ENCODE assay signal across 11 mouse cellular contexts in the genomic region with DNA sequence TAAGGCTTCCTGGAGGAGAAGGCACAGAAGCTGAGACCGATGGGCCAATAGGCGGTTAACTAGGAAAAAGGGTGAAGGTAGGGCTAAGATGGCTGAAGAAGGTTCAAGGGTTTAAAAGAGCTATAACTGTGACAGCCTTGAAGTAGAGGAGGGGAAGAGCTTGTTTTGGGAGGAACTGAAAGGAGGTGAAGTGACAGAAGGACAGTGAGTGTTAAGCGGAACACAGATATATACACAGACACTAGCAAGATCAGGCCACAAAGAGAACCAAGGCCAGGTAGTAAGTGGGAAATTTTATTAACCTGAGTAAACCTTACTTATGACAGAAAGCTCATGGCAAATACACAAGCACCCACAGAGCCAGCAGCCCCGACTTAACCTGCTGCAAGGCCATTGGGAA. TPM values are rescaled to one million over a fixed set of nuclear protein-coding genes. Genes with fewer than 3 reads are reported as not detected.
DNase-seq lines count a peak whose midpoint lies in the region; ATAC-seq and TF ChIP-seq lines count a peak whose summit lies in the region.
"Had no signal": no experiment of that assay in that cellular context is flagged by ENCODE, and none has a peak within 500 bp of the region (broad histone marks: within the 10 kb centered on the region; RNA-seq: fewer than 3 reads in every experiment).

No protein-coding gene starts in this region.

- DNase-seq in heart, postnatal 14 days, result no peak
- no peak for DNase-seq in liver, embryonic 11.5 days (ENCODE audit: low spot score)
- DNase-seq in thymus, adult 2 months, result no peak
- DNase-seq in gastrocnemius, postnatal 14 days, result no peak
- DNase-seq: lung, postnatal 36 days; thymus, adult 18-20 months had no signal

- no peak overlapping the region for H3K4me3 ChIP-seq in heart, embryonic 12.5 days
- H3K4me3 ChIP-seq in liver, embryonic 11.5 days (ENCODE audit: low read depth, low read length), result no peak overlapping the region
- H3K4me3 ChIP-seq in liver, embryonic 12.5 days, result no peak overlapping the region
- H3K4me3 ChIP-seq in embryonic fibroblast, embryonic 13.5 days (ENCODE audit: insufficient read depth, low read length), result no peak overlapping the region
- H3K4me3 ChIP-seq in small intestine, adult 2 months (ENCODE audit: low read depth, low read length), result no peak overlapping the region
- no peak overlapping the region for H3K4me3 ChIP-seq in thymus, adult 2 months (ENCODE audit: control insufficient read depth, insufficient read depth, low read length)

- ATAC-seq in heart, embryonic 12.5 days (ENCODE audit: insufficient number of reproducible peaks, low FRiP score), result no peak
- ATAC-seq in liver, embryonic 11.5 days (replicated peaks; ENCODE audit: low FRiP score), result no peak
- ATAC-seq in liver, embryonic 12.5 days, result no peak
- ATAC-seq: hindbrain, embryonic 16.5 days had no signal

- 0 out of 2 replicates have a peak overlapping the region, but pooled peaks have one; percentile 24 for H3K9ac ChIP-seq in heart, embryonic 12.5 days
- H3K9ac ChIP-seq in liver, embryonic 11.5 days (ENCODE audit: low read depth, low read length), result no peak overlapping the region
- no peak overlapping the region for H3K9ac ChIP-seq in liver, embryonic 12.5 days

- no peak overlapping the region for H3K4me2 ChIP-seq in heart, embryonic 12.5 days
- no peak overlapping the region for H3K4me2 ChIP-seq in liver, embryonic 11.5 days
- no peak overlapping the region for H3K4me2 ChIP-seq in liver, embryonic 12.5 days

- intact Hi-C loops in heart, postnatal 14 days (cut with DNase I), result no loop called here
- intact Hi-C loops in gastrocnemius, postnatal 14 days (cut with DNase I; ENCODE audit: low total_unique reads), result no loop called here

- H3K27ac ChIP-seq in heart, embryonic 12.5 days (ENCODE audit: poor library complexity, severe bottlenecking), result peak overlapping the region; percentile 85
- peak overlapping the region; percentile 15; the same call in 1 of the 2 replicates for H3K27ac ChIP-seq in liver, embryonic 11.5 days (ENCODE audit: low read depth, low read length)
- H3K27ac ChIP-seq in liver, embryonic 12.5 days, result no peak overlapping the region; the same call in 1 of the 2 replicates
- peak overlapping the region; percentile 94 for H3K27ac ChIP-seq in embryonic fibroblast, embryonic 13.5 days (ENCODE audit: insufficient read depth, low read length)
- H3K27ac ChIP-seq in small intestine, adult 2 months (ENCODE audit: insufficient read depth, low read depth, low read length), result 0 out of 2 replicates have a peak overlapping the region, but pooled peaks have one; percentile 14
- H3K27ac ChIP-seq in thymus, adult 2 months (ENCODE audit: control insufficient read depth, insufficient read depth, low read length), result no peak overlapping the region

- no peak for TF ChIP-seq POLR2A in embryonic fibroblast, embryonic 13.5 days (IDR thresholded peaks at IDR 0.05; ENCODE audit: low read depth, low read length)
- TF ChIP-seq POLR2A in small intestine, adult 2 months (IDR thresholded peaks at IDR 0.05; ENCODE audit: low read depth, low read length), result no peak
- TF ChIP-seq POLR2A in thymus, adult 2 months (IDR thresholded peaks at IDR 0.05; ENCODE audit: control insufficient read depth, extremely low read depth, insufficient read depth, low read length, poor library complexity), result no peak

- TF ChIP-seq CTCF in embryonic fibroblast, embryonic 13.5 days (IDR thresholded peaks at IDR 0.05; ENCODE audit: borderline replicate concordance, insufficient read depth, low read length), result no peak
- TF ChIP-seq CTCF in small intestine, adult 2 months (IDR thresholded peaks at IDR 0.05; ENCODE audit: extremely low read depth, insufficient read length, insufficient replicate concordance, low read depth, low read length), result no peak
- TF ChIP-seq CTCF in thymus, adult 2 months (IDR thresholded peaks at IDR 0.05; ENCODE audit: borderline replicate concordance, control insufficient read depth, extremely low read depth, insufficient read depth, low read length, poor library complexity), result no peak

- H3K36me3 ChIP-seq in heart, embryonic 12.5 days, result peaks cover 7% of the 10 kb centered on the region
- H3K36me3 ChIP-seq in liver, embryonic 11.5 days (ENCODE audit: control insufficient read depth, insufficient read depth, low read length), result no peaks in the 10 kb centered on the region
- peaks cover 4% of the 10 kb centered on the region; the same call in 1 of the 2 replicates for H3K36me3 ChIP-seq in liver, embryonic 12.5 days
- no peaks in the 10 kb centered on the region; the same call in 1 of the 2 replicates for H3K36me3 ChIP-seq in small intestine, adult 2 months (ENCODE audit: control insufficient read depth, insufficient read depth, low read length)
- no peaks in the 10 kb centered on the region for H3K36me3 ChIP-seq in thymus, adult 2 months (ENCODE audit: control insufficient read depth, insufficient read depth, low read length)

- no peaks in the 10 kb centered on the region for H3K27me3 ChIP-seq in heart, embryonic 12.5 days (replicated peaks)
- no peaks in the 10 kb centered on the region for H3K27me3 ChIP-seq in liver, embryonic 11.5 days (replicated peaks; ENCODE audit: control insufficient read depth, insufficient read depth, low read length)
- no peaks in the 10 kb centered on the region for H3K27me3 ChIP-seq in liver, embryonic 12.5 days (replicated peaks)
- H3K27me3 ChIP-seq in small intestine, adult 2 months (ENCODE audit: control insufficient read depth, insufficient read depth, low read length), result no peaks in the 10 kb centered on the region
- H3K27me3 ChIP-seq in thymus, adult 2 months (ENCODE audit: control insufficient read depth, insufficient read depth, low read length), result no peaks in the 10 kb centered on the region

- peaks cover 40% of the 10 kb centered on the region for H3K4me1 ChIP-seq in heart, embryonic 12.5 days (replicated peaks)
- H3K4me1 ChIP-seq in liver, embryonic 11.5 days (replicated peaks; ENCODE audit: control insufficient read depth, insufficient read depth, low read length), result peaks cover 21% of the 10 kb centered on the region
- H3K4me1 ChIP-seq in liver, embryonic 12.5 days, result peaks cover 50% of the 10 kb centered on the region
- H3K4me1 ChIP-seq in embryonic fibroblast, embryonic 13.5 days (ENCODE audit: control insufficient read depth, insufficient read depth, low read length), result peaks cover 30% of the 10 kb centered on the region
- H3K4me1 ChIP-seq in small intestine, adult 2 months (ENCODE audit: control insufficient read depth, insufficient read depth, insufficient read length, low read length), result peaks cover 5% of the 10 kb centered on the region; the same call in 1 of the 2 replicates
- H3K4me1 ChIP-seq in thymus, adult 2 months (replicated peaks; ENCODE audit: control insufficient read depth, insufficient read depth, low read length), result peaks cover 2% of the 10 kb centered on the region; the same call in 1 of the 2 replicates

- H3K9me3 ChIP-seq in heart, embryonic 12.5 days (replicated peaks), result 0 out of 2 replicates have a peak, but pooled peaks cover 6% of the 10 kb centered on the region
- no peaks in the 10 kb centered on the region for H3K9me3 ChIP-seq in liver, embryonic 11.5 days (ENCODE audit: control insufficient read depth, low read length)
- no peaks in the 10 kb centered on the region for H3K9me3 ChIP-seq in liver, embryonic 12.5 days (replicated peaks)

- 89% methylated on average over 4 of the region's 4 CpGs for WGBS in heart, embryonic 12.5 days
- 86% methylated on average over 4 of the region's 4 CpGs for WGBS in liver, embryonic 11.5 days
- WGBS in liver, embryonic 12.5 days (ENCODE audit: insufficient replicate concordance), result 86% methylated on average over 4 of the region's 4 CpGs
- 82% methylated on average over 4 of the region's 4 CpGs for WGBS in small intestine, adult 2 months
- WGBS in thymus, adult 2 months, result 88% methylated on average over 4 of the region's 4 CpGs

RNA-seq across cellular contexts. Expression of a gene that starts 18.1 kb away (rescaled TPM):
- 233 and 241 TPM in 2 replicates for polyA plus RNA-seq in heart, embryonic 12.5 days (2016; fragmentation: Nextera tagmentation; extraction: Ambion mirVana)
- total RNA-seq in heart, postnatal 14 days (2021), result 100 to 1,000 TPM; 183 to 188 TPM
- 178 and 186 TPM in 2 replicates for polyA plus RNA-seq in liver, embryonic 11.5 days (2014; fragmentation: Nextera tagmentation; extraction: Ambion mirVana)
- polyA plus RNA-seq in liver, embryonic 12.5 days (2016; fragmentation: Nextera tagmentation; extraction: Ambion mirVana), result 133 and 134 TPM in 2 replicates
- polyA plus RNA-seq in embryonic fibroblast, embryonic 13.5 days (2011; ENCODE audit: insufficient read length, low read depth, missing spikeins), result 33.6 and 39.7 TPM in 2 replicates
- 82.0 and 143 TPM in 2 replicates for polyA plus RNA-seq in small intestine, adult 2 months (2012; rRNA removed)
- polyA plus RNA-seq in thymus, adult 2 months (2012; rRNA removed), result 56.7 and 64.7 TPM in 2 replicates
- 10 to 100 TPM; 78.2 to 85.3 TPM for total RNA-seq in gastrocnemius, postnatal 14 days (2021)

RNA-seq across cellular contexts. Expression of a gene that starts 31.4 kb away (rescaled TPM):
- 67.7 and 76.7 TPM in 2 replicates for polyA plus RNA-seq in heart, embryonic 12.5 days (2016; fragmentation: Nextera tagmentation; extraction: Ambion mirVana)
- 100 to 1,000 TPM; 360 to 363 TPM for total RNA-seq in heart, postnatal 14 days (2021)
- 116 TPM in 2 replicates for polyA plus RNA-seq in liver, embryonic 11.5 days (2014; fragmentation: Nextera tagmentation; extraction: Ambion mirVana)
- polyA plus RNA-seq in liver, embryonic 12.5 days (2016; fragmentation: Nextera tagmentation; extraction: Ambion mirVana), result 127 and 132 TPM in 2 replicates
- 262 and 294 TPM in 2 replicates for polyA plus RNA-seq in embryonic fibroblast, embryonic 13.5 days (2011; ENCODE audit: insufficient read length, low read depth, missing spikeins)
- polyA plus RNA-seq in small intestine, adult 2 months (2012; rRNA removed), result 121 and 262 TPM in 2 replicates
- polyA plus RNA-seq in thymus, adult 2 months (2012; rRNA removed), result 279 and 281 TPM in 2 replicates
- 100 to 1,000 TPM; 124 to 167 TPM for total RNA-seq in gastrocnemius, postnatal 14 days (2021)

Comparison
In these comparisons a context has a peak if more than half of its experiments do, and no peak if none do; other contexts are left out.
1. H3K27ac ChIP-seq: peak in heart, embryonic 12.5 days (single experiment), liver, embryonic 11.5 days (single experiment), embryonic fibroblast, embryonic 13.5 days (single experiment) and small intestine, adult 2 months (single experiment); none in liver, embryonic 12.5 days (single experiment) and thymus, adult 2 months (single experiment).